Mouse (Mus musculus) adrenal gland, postnatal 0 days (tissue): ENCODE measurements around the gene Hnrnpa0. TPM values are rescaled to one million over a fixed set of nuclear protein-coding genes. Genes with fewer than 3 reads are reported as not detected.

Source experiments
- polyA plus RNA-seq: library from polyadenylated mRNA; unstranded; fragments of >200 nt; fragmentation: Nextera tagmentation; extraction: Ambion mirVana; gene quantifications from 2 replicates; pipeline ENCODE4 v1.2.1, GENCODE M21; 2015

The Hnrnpa0 gene
- polyA plus RNA-seq, result 25.8 and 26.4 TPM in 2 replicates

GRCm38 (mm10) chr13:58128396-58128767 lies at the start of gene Hnrnpa0:
Gene Hnrnpa0 (minus strand): TSS chr13:58128556.

GRCm38 (mm10) chr13:58157447-58158098 lies 29.2 kb upstream of the Hnrnpa0 start, which contains the start of gene Idnk:
Gene Idnk (plus strand): TSS chr13:58157649.

GRCm38 (mm10) chr13:58113061-58113900 lies 15.1 kb downstream of the Hnrnpa0 start, which contains the start of gene Klhl3:
Gene Klhl3 (minus strand): TSS chr13:58113592.

Other genes with a start within 250 kb of the Hnrnpa0 start
- gene Spock1, start 220.2 kb downstream of the Hnrnpa0 start, polyA plus RNA-seq, result 18.7 and 28.1 TPM in 2 replicates
- 1.6 and 1.9 TPM in 2 replicates for gene Klhl3, start 15.0 kb downstream of the Hnrnpa0 start, polyA plus RNA-seq
- 67.7 and 87.3 TPM in 2 replicates for gene Idnk, start 29.1 kb upstream of the Hnrnpa0 start, polyA plus RNA-seq
- gene Ubqln1, start 87.1 kb upstream of the Hnrnpa0 start, polyA plus RNA-seq, result 55.9 and 67.1 TPM in 2 replicates
- gene Gkap1, start 147.1 kb upstream of the Hnrnpa0 start, polyA plus RNA-seq, result 36.4 and 41.6 TPM in 2 replicates
- gene Kif27, start 230.6 kb upstream of the Hnrnpa0 start, polyA plus RNA-seq, result 0.38 and 0.59 TPM in 2 replicates